Mouse (Mus musculus): ENCODE measurements at regions not wholly inside any gene's neighbourhood (a gene's known extent, or its start where the extent isn't known, plus 50 kb on each side); places are given as distances from the start of the nearest gene placed in this dataset.
"Not testable (repeated sequence)": the region's sequence is repeated elsewhere in the genome, so short reads cannot be mapped to it uniquely, and the experiment has no call there.

DNA sequence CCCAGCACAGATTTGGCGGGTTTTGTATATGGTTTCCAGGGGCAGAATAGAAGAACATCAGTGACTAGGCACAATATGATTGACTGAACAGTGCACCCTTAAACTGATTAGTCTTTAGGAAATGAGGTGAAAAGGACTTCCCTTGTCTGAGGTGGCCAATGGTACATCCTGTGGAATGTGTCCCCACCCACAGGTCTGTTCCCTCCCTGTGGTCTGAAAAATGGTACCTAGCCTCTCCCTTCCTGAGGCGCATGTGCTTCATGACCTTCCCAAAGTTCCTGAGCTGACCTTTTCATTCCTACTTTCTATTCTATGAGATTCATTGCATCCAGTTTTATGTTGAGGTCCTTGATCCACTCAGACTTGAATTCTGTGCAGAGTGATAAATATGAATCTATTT, 76.0 kb downstream of the Zfp97 start:
- not testable (repeated sequence) for DNase-seq (ENCODE audit: low read depth, low spot score)

DNA sequence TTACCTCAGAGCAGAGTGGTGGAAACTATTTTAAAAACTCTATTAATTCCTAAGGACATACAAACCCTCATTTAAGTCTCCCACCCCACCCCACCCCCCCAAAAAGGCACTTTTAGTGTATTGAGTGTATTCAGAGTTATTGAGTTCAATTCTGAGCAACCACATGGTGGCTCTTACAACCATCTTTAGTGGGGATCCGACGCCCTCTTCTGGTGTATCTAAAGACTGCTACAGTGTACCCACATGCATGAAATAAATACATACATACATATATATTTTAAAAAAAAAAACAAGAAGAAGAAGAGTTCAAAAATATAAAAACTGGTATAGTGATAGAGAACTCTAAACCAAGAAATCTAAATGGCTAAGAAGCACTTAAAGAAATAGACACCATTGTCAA, 107.9 kb downstream of the Zfp97 start:
- DNase-seq (ENCODE audit: low read depth, low spot score), result no peak

DNA sequence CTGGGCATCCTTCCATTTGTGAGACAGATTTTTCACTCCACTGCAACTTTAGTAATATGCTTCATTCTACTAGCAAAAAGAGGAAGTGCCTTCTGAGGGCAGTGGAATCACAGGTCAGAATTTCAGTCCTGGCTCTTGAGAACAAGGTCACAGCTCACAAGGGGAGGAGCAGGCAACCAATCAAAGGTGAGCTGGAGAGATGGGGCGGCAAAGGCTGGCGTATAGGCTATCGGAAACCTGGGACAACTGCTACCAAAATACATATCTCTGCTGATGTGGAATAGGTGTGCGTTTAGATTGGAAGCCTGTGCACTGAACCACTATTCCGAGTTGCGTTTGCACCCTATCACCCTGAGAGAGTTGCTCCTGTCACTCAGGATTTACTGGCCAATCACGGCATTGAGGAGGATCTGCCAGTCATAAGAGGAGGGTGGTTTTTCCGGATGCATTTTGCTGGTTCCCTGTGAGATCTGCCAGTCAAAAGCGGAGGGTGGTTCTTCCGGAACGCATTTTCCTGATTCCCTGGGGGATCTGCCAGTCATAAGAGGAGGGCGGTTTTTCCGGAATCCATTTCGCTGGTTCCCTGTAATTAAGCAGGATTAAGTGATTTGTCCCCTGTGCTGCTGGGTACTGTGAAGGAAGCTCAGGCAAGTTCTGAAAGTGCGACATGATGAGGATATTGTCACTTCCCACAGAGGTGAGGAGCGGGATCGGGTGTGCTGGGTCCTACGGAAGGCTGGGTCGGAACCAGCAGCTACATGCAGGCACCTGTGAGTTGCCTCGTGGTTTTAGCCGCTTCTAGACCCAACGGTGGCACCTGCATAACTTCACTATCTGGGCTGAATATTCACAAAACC, 113.3 kb downstream of the Zfp97 start:
- peak; percentile 99 for DNase-seq (ENCODE audit: low read depth, low spot score)

DNA sequence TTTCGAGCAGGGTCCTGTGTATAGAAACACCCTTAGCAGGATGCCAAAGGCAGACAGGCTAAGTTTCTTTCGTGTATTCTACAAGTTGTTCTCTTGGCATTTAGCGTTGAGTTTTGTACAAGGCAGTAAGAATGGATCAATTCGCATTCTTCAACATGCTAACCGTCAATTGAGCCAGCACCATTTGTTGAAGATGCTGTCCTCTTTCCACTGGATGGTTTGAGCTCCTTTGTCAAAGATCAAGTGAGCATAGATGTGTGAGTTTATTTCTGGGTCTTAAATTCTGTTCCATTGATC, 113.9 kb downstream of the Zfp97 start:
- DNase-seq (ENCODE audit: low read depth, low spot score), result peak; percentile 28
